8 mouse cellular contexts compared by ENCODE assay signal in genomic region chr17:24551050-24551444, GRCm38 (mm10). TPM values are rescaled to one million over a fixed set of nuclear protein-coding genes. Genes with fewer than 3 reads are reported as not detected.
DNase-seq lines count a peak whose midpoint lies in the region; ATAC-seq and TF ChIP-seq lines count a peak whose summit lies in the region.

No protein-coding gene starts in this region.

- no peak for ATAC-seq in limb, embryonic 15.5 days (ENCODE audit: insufficient number of reproducible peaks, low FRiP score, low TSS enrichment, low read depth)
- no peak for ATAC-seq in stomach, embryonic 16.5 days (ENCODE audit: insufficient read depth, low FRiP score)

- H3K36me3 ChIP-seq in spleen, adult 2 months (ENCODE audit: control insufficient read depth, insufficient read depth, low read length) = no peaks in the 10 kb centered on the region; the same call in 1 of the 2 replicates
- H3K36me3 ChIP-seq in limb, embryonic 15.5 days = no peaks in the 10 kb centered on the region
- H3K36me3 ChIP-seq in stomach, embryonic 16.5 days (ENCODE audit: control insufficient read depth, insufficient read depth, low read length) = no peaks in the 10 kb centered on the region

- H3K27me3 ChIP-seq in spleen, adult 2 months (ENCODE audit: control insufficient read depth, insufficient read depth, low read length) = no peaks in the 10 kb centered on the region
- no peaks in the 10 kb centered on the region for H3K27me3 ChIP-seq in limb, embryonic 15.5 days
- no peaks in the 10 kb centered on the region for H3K27me3 ChIP-seq in stomach, embryonic 16.5 days (ENCODE audit: control insufficient read depth, insufficient read depth, low read length)

- H3K9ac ChIP-seq in limb, embryonic 15.5 days = peak overlapping the region; percentile 87
- H3K9ac ChIP-seq in stomach, embryonic 16.5 days (ENCODE audit: low read length) = peak overlapping the region; percentile 97

- peak; percentile 28 to 49 for DNase-seq in cerebellum, postnatal 10 days
- DNase-seq in cerebellum, adult 18-20 months = no peak
- DNase-seq in spleen, adult 2 months (ENCODE audit: low read depth in 1 of 2, low spot score in 2 of 2) = no peak
- DNase-seq in spleen, postnatal 36 days (ENCODE audit: low spot score in 2 of 2) = no peak
- DNase-seq in right cerebral cortex, postnatal 10 days (ENCODE audit: low spot score in 2 of 2) = no peak
- DNase-seq in right cerebral cortex, postnatal 36 days (ENCODE audit: low spot score in 2 of 2) = no peak

- H3K4me2 ChIP-seq in limb, embryonic 15.5 days = peak overlapping the region; percentile 51
- H3K4me2 ChIP-seq in stomach, embryonic 16.5 days (ENCODE audit: low read depth, low read length) = peak overlapping the region; percentile 75

- H3K27ac ChIP-seq in spleen, adult 2 months (ENCODE audit: insufficient read depth, low read length) = no peak overlapping the region
- H3K27ac ChIP-seq in limb, embryonic 15.5 days = peak overlapping the region; percentile 94
- peak overlapping the region; percentile 97 for H3K27ac ChIP-seq in stomach, embryonic 16.5 days (ENCODE audit: low read length)

- TF ChIP-seq CTCF in spleen, adult 2 months (IDR thresholded peaks at IDR 0.05; ENCODE audit: extremely low read depth, insufficient read depth, insufficient read length, insufficient replicate concordance) = no peak

- 72% methylated on average over 3 of the region's 3 CpGs for WGBS in spleen, adult 2 months
- 27% methylated on average over 3 of the region's 3 CpGs for WGBS in limb, embryonic 15.5 days
- WGBS in stomach, embryonic 16.5 days = 41% methylated on average over 3 of the region's 3 CpGs

- peak overlapping the region; percentile 77; the same call in 1 of the 2 replicates for H3K4me3 ChIP-seq in spleen, adult 2 months (ENCODE audit: extremely low read depth, insufficient read depth, insufficient read length)
- H3K4me3 ChIP-seq in limb, embryonic 15.5 days = peak overlapping the region; percentile 73
- H3K4me3 ChIP-seq in stomach, embryonic 16.5 days (replicated peaks; ENCODE audit: low read length) = peak overlapping the region; percentile 84

- TF ChIP-seq POLR2A in spleen, adult 2 months (IDR thresholded peaks at IDR 0.05; ENCODE audit: low read depth, low read length) = no peak

- H3K9me3 ChIP-seq in limb, embryonic 15.5 days = no peaks in the 10 kb centered on the region
- no peaks in the 10 kb centered on the region for H3K9me3 ChIP-seq in stomach, embryonic 16.5 days (replicated peaks; ENCODE audit: control insufficient read depth, low read length)

- no peaks in the 10 kb centered on the region for H3K4me1 ChIP-seq in spleen, adult 2 months (ENCODE audit: control insufficient read depth, insufficient read depth, insufficient read length)
- peaks cover 43% of the 10 kb centered on the region for H3K4me1 ChIP-seq in limb, embryonic 15.5 days
- peaks cover 29% of the 10 kb centered on the region for H3K4me1 ChIP-seq in stomach, embryonic 16.5 days (ENCODE audit: control insufficient read depth, insufficient read depth, low read length)

RNA-seq across cellular contexts. Expression of gene Pkd1, which starts 1.4 kb away (rescaled TPM):
- 70.8 and 73.9 TPM in 2 replicates for polyA plus RNA-seq in spleen, adult 2 months (2012; rRNA removed)
- polyA plus RNA-seq in limb, embryonic 15.5 days (2015; fragmentation: Nextera tagmentation; extraction: Ambion mirVana) = 32.1 and 37.9 TPM in 2 replicates
- polyA plus RNA-seq in stomach, embryonic 16.5 days (2015; fragmentation: Nextera tagmentation; extraction: Ambion mirVana) = 21.7 and 22.2 TPM in 2 replicates

RNA-seq across cellular contexts. Expression of gene Rab26, which starts 17.0 kb away (rescaled TPM):
- 2.2 and 2.5 TPM in 2 replicates for polyA plus RNA-seq in spleen, adult 2 months (2012; rRNA removed)
- 3.0 and 3.8 TPM in 2 replicates for polyA plus RNA-seq in limb, embryonic 15.5 days (2015; fragmentation: Nextera tagmentation; extraction: Ambion mirVana)
- polyA plus RNA-seq in stomach, embryonic 16.5 days (2015; fragmentation: Nextera tagmentation; extraction: Ambion mirVana) = 7.9 and 9.4 TPM in 2 replicates

RNA-seq across cellular contexts. Expression of gene Traf7, which starts 23.3 kb away (rescaled TPM):
- 182 and 213 TPM in 2 replicates for polyA plus RNA-seq in spleen, adult 2 months (2012; rRNA removed)
- 89.8 and 104 TPM in 2 replicates for polyA plus RNA-seq in limb, embryonic 15.5 days (2015; fragmentation: Nextera tagmentation; extraction: Ambion mirVana)
- polyA plus RNA-seq in stomach, embryonic 16.5 days (2015; fragmentation: Nextera tagmentation; extraction: Ambion mirVana) = 80.6 and 104 TPM in 2 replicates

Comparison
In these comparisons a context has a peak if more than half of its experiments do, and no peak if none do; other contexts are left out.
1. DNase-seq: peak in cerebellum, postnatal 10 days (2 of 2); none in cerebellum, adult 18-20 months (0 of 2), spleen, adult 2 months (0 of 2), spleen, postnatal 36 days (0 of 2), right cerebral cortex, postnatal 10 days (0 of 2) and right cerebral cortex, postnatal 36 days (0 of 2).
2. Peak in every context shown above with its lines, with median percentiles within 50 percentile points of each other: H3K4me3 ChIP-seq.